Mouse (Mus musculus) stomach, embryonic 15.5 days (tissue): ENCODE results near the gene Rac2. TPM values are rescaled to one million over a fixed set of nuclear protein-coding genes. Genes with fewer than 3 reads are reported as not detected.
A peak's percentile ranks its signal among the peaks of the same experiment; 100 is the strongest.

Experiments used
- ATAC-seq: fragments of 200-750 bp; cut with Nextera tagmentation; 2 replicates; pipeline ENCODE4 v1.8.0; 2017; ENCODE audit warnings: low read depth, moderate number of reproducible peaks, moderate TSS enrichment; ENCODE audit not compliant: insufficient read depth, low FRiP score
- H3K27ac ChIP-seq: fragments of 300-500 bp; sonication (generic); 2 replicates; pipeline ENCODE4 v1.5.1; 2015; ENCODE audit warnings: mild to moderate bottlenecking, inconsistent platforms
- H3K27me3 ChIP-seq: fragments of 300-500 bp; sonication (generic); replicated peaks from 2 replicates; pipeline ENCODE4 v1.6.1; 2015; ENCODE audit warnings: inconsistent platforms
- H3K36me3 ChIP-seq: fragments of 300-500 bp; sonication (generic); 2 replicates; pipeline ENCODE4 v1.6.1; 2015; ENCODE audit warnings: inconsistent platforms
- H3K4me1 ChIP-seq: fragments of 300-500 bp; sonication (generic); 2 replicates; pipeline ENCODE4 v1.6.1; 2015; ENCODE audit warnings: inconsistent platforms
- H3K4me2 ChIP-seq: fragments of 300-500 bp; sonication (generic); 2 replicates; pipeline ENCODE4 v1.6.1; 2015; ENCODE audit warnings: mild to moderate bottlenecking, inconsistent platforms
- H3K4me3 ChIP-seq: fragments of 300-500 bp; sonication (generic); replicated peaks from 2 replicates; pipeline ENCODE4 v1.5.1; 2015; ENCODE audit warnings: inconsistent platforms
- H3K9ac ChIP-seq: fragments of 300-500 bp; sonication (generic); 2 replicates; pipeline ENCODE4 v1.6.1; 2015; ENCODE audit warnings: inconsistent platforms
- H3K9me3 ChIP-seq: fragments of 300-500 bp; sonication (generic); 2 replicates; pipeline ENCODE4 v1.6.1; 2016; ENCODE audit warnings: inconsistent platforms
- WGBS: fragments of 180-500 bp; shearing (Covaris S2); methylation state at CpG from one replicate; pipeline ENCODE4 v1.1.7; 2015; 5-methylcytosine and 5-hydroxymethylcytosine counted together
- polyA plus RNA-seq: library from polyadenylated mRNA; unstranded; fragments of >200 nt; fragmentation: Nextera tagmentation; extraction: Ambion mirVana; gene quantifications from 2 replicates; pipeline ENCODE4 v1.2.1, GENCODE M21; 2015

Gene Rac2
- polyA plus RNA-seq, 1 experiment from 2014 or later = 36.5 TPM

DNA sequence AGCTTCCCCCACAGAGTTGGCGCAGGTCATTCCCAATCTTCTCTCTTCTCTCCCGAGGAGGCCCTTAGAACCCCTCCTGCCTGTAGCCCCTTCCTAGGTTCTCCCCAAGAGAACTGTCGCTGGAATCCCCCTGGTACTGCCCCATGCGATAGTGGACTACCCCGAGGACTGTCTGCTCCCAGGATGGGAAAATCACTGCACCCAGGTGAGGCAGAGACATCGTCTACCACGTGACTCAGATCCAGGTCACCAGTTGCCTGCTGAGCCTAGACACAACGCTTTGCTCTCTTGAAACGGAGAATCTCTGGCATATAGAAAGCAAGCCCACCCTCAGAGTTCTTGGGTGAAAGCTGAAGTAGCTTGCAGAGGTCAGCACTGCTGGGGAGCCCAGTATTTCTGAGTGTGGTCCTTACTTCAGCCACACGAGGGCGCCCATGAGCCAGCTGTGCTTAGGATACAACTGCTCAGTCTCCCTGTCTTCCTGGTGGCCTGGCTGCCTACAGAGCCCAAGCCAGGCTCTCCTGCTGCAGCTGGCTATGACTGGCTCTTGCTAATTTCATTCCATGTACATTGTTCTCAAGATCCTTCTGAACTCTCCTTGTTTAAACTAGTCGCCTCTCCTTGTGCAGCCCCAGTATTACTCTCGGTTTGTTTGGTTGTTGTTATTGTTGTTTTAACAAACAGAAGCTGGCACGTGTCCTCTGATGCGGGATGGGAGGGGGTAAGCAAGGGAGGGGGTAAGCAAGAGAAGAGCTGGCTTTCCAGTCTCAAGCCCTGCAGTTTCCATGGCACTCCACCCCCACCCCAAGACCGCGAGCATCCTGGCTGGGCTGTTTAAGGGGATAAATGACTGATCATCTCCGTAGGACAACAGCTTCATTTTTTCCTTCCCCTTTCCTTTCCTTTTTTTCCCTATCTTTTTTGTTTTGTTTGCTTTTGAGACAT is 14.7 kb upstream of the Rac2 start:
- no peaks in the 10 kb centered on the region for H3K9me3 ChIP-seq
- no peak overlapping the region for H3K4me2 ChIP-seq
- H3K36me3 ChIP-seq = no peaks in the 10 kb centered on the region
- H3K4me1 ChIP-seq = 0 out of 2 replicates have a peak, but pooled peaks cover 3% of the 10 kb centered on the region
- ATAC-seq = peak; percentile 61
- H3K9ac ChIP-seq = no peak overlapping the region
- no peak overlapping the region for H3K27ac ChIP-seq
- no peak overlapping the region for H3K4me3 ChIP-seq
- WGBS = 49% methylated on average over 18 of the region's 18 CpGs
- no peaks in the 10 kb centered on the region for H3K27me3 ChIP-seq

GRCm38 (mm10) chr15:78585404-78585803 is 12.8 kb upstream of the Rac2 start:
- Histone ChIP-seq H3K4me1 (peaks cover 9% of the 10 kb centered on the region), H3K36me3 (no peaks in the 10 kb centered on the region), H3K27ac (no peak overlapping the region), H3K9me3 (no peaks in the 10 kb centered on the region), H3K27me3 (no peaks in the 10 kb centered on the region), H3K4me2 (no peak overlapping the region), H3K4me3 (no peak overlapping the region), H3K9ac (no peak overlapping the region)
- no peak for ATAC-seq
- 87% methylated on average over 7 of the region's 7 CpGs for whole genome bisulfite sequencing

DNA sequence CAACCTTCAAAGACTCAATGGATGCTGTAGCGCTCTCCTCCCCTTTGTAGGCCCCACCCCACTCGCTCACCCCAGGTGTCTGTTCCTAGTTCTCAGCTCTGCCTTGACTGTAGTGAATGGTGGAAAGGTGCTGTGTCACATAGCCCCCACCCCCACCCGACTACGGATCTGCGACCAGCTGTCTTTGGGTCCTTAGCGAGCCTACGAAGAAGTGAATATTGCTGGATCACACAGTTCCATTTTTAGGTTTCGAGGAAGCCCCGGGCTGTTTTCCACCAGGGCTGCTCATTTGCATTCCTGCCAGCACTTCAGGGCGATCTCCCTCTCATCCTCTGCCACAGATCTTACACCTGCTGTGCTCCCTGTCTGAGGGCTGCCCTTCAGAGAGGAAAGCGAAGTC is 10.8 kb upstream of the Rac2 start:
- ATAC-seq = no peak
- no peak overlapping the region for H3K4me3 ChIP-seq
- H3K4me2 ChIP-seq = no peak overlapping the region
- peaks cover 15% of the 10 kb centered on the region for H3K4me1 ChIP-seq
- WGBS = 22% methylated on average over 11 of the region's 11 CpGs
- H3K9me3 ChIP-seq = no peaks in the 10 kb centered on the region
- no peaks in the 10 kb centered on the region for H3K36me3 ChIP-seq
- no peak overlapping the region for H3K27ac ChIP-seq
- no peaks in the 10 kb centered on the region for H3K27me3 ChIP-seq
- H3K9ac ChIP-seq = no peak overlapping the region

GRCm38 (mm10) chr15:78576284-78576810 is 3.8 kb upstream of the Rac2 start:
- no peak overlapping the region for H3K9ac ChIP-seq
- no peak for ATAC-seq

DNA sequence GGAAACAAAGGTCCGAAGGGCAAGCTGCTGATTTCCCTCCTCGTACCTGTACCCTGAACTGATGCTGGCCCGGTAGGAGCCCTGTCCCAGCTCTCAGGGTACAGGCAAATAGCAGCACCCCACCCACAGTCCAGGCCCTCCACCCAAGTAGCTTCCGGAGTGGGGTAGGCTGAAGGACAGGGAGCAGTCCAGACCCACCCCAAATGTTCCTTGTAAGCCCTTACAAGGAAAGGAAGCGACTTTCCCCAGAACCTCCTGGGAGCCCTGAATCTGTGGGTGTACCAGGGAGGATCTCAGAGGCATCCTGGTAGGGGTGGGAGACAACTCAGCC is 348 bp downstream of the Rac2 start:
- Histone ChIP-seq H3K9me3 (no peaks in the 10 kb centered on the region), H3K36me3 (no peaks in the 10 kb centered on the region), H3K9ac (no peak overlapping the region), H3K4me1 (no peaks in the 10 kb centered on the region), H3K27me3 (no peaks in the 10 kb centered on the region), H3K27ac (no peak overlapping the region), H3K4me3 (peak overlapping the region; percentile 15), H3K4me2 (no peak overlapping the region)
- no peak; the same call in 1 of the 2 replicates for ATAC-seq
- WGBS = 76% methylated on average over 5 of the region's 5 CpGs

More at GRCm38 (mm10) chr15:78576284-78576810, 3.8 kb upstream of the Rac2 start:
- Histone ChIP-seq H3K4me3 (no peak overlapping the region), H3K4me2 (no peak overlapping the region), H3K27me3 (no peaks in the 10 kb centered on the region), H3K9me3 (no peaks in the 10 kb centered on the region), H3K27ac (no peak overlapping the region), H3K4me1 (peaks cover 12% of the 10 kb centered on the region), H3K36me3 (no peaks in the 10 kb centered on the region)
- WGBS = 63% methylated on average over 4 of the region's 4 CpGs

GRCm38 (mm10) chr15:78571554-78572269 is 871 bp downstream of the Rac2 start:
- no peak overlapping the region for H3K27ac ChIP-seq
- H3K36me3 ChIP-seq = no peaks in the 10 kb centered on the region
- ATAC-seq = peak; percentile 77
- no peaks in the 10 kb centered on the region for H3K9me3 ChIP-seq
- WGBS = 41% methylated on average over 16 of the region's 16 CpGs
- H3K4me2 ChIP-seq = no peak overlapping the region
- peak overlapping the region; percentile 15 for H3K4me3 ChIP-seq
- H3K27me3 ChIP-seq = no peaks in the 10 kb centered on the region
- H3K4me1 ChIP-seq = no peaks in the 10 kb centered on the region
- no peak overlapping the region for H3K9ac ChIP-seq

DNA sequence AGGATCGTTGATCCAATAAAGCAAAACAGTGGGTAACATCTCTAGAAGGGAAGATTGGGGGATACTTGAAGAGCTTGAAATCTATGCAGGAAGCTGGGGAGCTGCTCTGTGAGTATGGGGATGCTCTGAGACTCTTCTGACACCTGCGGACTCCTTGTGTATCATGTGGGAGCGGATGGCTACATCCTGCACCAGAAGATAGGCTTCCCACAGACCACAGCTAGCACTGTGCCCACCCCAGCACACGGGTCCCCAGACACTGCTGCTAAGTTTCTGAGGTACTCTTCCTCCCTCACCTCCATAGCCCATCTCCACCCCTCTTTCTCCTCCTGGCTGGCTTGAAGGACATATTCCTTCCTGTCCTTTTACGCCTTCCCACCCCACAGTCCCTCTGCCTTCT is 2.4 kb downstream of the Rac2 start:
- Histone ChIP-seq H3K4me2 (no peak overlapping the region), H3K4me3 (no peak overlapping the region), H3K4me1 (no peaks in the 10 kb centered on the region), H3K9ac (no peak overlapping the region), H3K27me3 (no peaks in the 10 kb centered on the region), H3K9me3 (no peaks in the 10 kb centered on the region), H3K27ac (no peak overlapping the region), H3K36me3 (no peaks in the 10 kb centered on the region)
- WGBS = 97% methylated on average over 5 of the region's 5 CpGs
- ATAC-seq = no peak

- H3K4me1 ChIP-seq = no peaks in the 10 kb centered on the region
- no peak for ATAC-seq
- 63% methylated on average over 9 of the region's 9 CpGs for WGBS
- H3K4me3 ChIP-seq = no peak overlapping the region
- no peak overlapping the region for H3K4me2 ChIP-seq
- no peak overlapping the region for H3K27ac ChIP-seq
- no peaks in the 10 kb centered on the region for H3K9me3 ChIP-seq
- no peaks in the 10 kb centered on the region for H3K27me3 ChIP-seq
- no peak overlapping the region for H3K9ac ChIP-seq
- H3K36me3 ChIP-seq = no peaks in the 10 kb centered on the region
Observed at GRCm38 (mm10) chr15:78567608-78568120, 4.9 kb downstream of the Rac2 start.

- H3K36me3 ChIP-seq = no peaks in the 10 kb centered on the region
- WGBS = 67% methylated on average over 11 of the region's 11 CpGs
- no peak overlapping the region for H3K27ac ChIP-seq
- 0 out of 2 replicates have a peak, but pooled peaks have one; percentile 51 for ATAC-seq
- no peak overlapping the region for H3K4me3 ChIP-seq
- no peak overlapping the region for H3K9ac ChIP-seq
- H3K27me3 ChIP-seq = no peaks in the 10 kb centered on the region
- no peaks in the 10 kb centered on the region for H3K9me3 ChIP-seq
- no peak overlapping the region for H3K4me2 ChIP-seq
- no peaks in the 10 kb centered on the region for H3K4me1 ChIP-seq
Observed at GRCm38 (mm10) chr15:78564764-78565435, 7.7 kb downstream of the Rac2 start.

DNA sequence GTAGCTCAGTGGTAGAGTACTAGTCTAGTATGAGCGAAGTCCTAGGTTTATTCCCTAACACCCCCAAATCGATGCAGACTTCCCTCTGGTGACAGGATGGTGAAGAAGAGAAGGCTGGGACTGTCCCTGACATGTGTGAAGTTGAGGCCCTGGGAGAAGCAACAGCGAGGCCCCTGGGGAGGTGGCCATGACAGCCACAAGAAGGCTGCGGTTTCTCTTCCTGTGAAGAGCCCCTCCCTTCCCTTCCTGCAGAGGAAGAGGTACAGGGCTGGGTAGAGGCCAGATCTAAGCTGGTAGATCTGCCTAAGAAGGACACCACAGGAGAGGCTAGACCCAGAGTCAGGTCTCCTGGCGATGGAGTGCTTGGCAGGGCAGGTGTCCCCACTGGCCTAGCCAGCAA is 8.6 kb downstream of the Rac2 start:
- Histone ChIP-seq H3K9ac (no peak overlapping the region), H3K4me2 (no peak overlapping the region), H3K27me3 (no peaks in the 10 kb centered on the region), H3K4me3 (no peak overlapping the region), H3K27ac (no peak overlapping the region), H3K4me1 (no peaks in the 10 kb centered on the region), H3K36me3 (no peaks in the 10 kb centered on the region), H3K9me3 (no peaks in the 10 kb centered on the region)
- no peak for ATAC-seq
- WGBS = 66% methylated on average over 5 of the region's 5 CpGs

- Histone ChIP-seq H3K4me1 (no peaks in the 10 kb centered on the region), H3K36me3 (no peaks in the 10 kb centered on the region), H3K4me3 (no peak overlapping the region), H3K9ac (no peak overlapping the region), H3K27ac (no peak overlapping the region), H3K9me3 (no peaks in the 10 kb centered on the region), H3K27me3 (no peaks in the 10 kb centered on the region), H3K4me2 (no peak overlapping the region)
- WGBS = 92% methylated on average over 3 of the region's 3 CpGs
- no peak for ATAC-seq
Observed at GRCm38 (mm10) chr15:78563344-78563743, 9.2 kb downstream of the Rac2 start.
